Mouse (Mus musculus) kidney, postnatal 4 days (tissue): ENCODE measurements around the gene Mlkl.
A peak's percentile ranks its signal among the peaks of the same experiment; 100 is the strongest.
"Not testable (repeated sequence)": the region's sequence is repeated elsewhere in the genome, so short reads cannot be mapped to it uniquely, and the experiment has no call there.

ENCODE experiments used
- DNase-seq, 2 experiments: peaks; one replicate each; pipeline ENCODE4 v3.0.0; 2021; ENCODE audit warnings: mixed read lengths in 2 of 2

Mlkl gene

GRCm38 (mm10) chr8:111312758-111313162, 25.2 kb downstream of the Mlkl start:
- DNase-seq, result no peak

- DNase-seq, result not testable (repeated sequence)
Observed at GRCm38 (mm10) chr8:111310006-111310405, 28.0 kb downstream of the Mlkl start.

GRCm38 (mm10) chr8:111305031-111305730, 32.8 kb downstream of the Mlkl start:
- peak; percentile 17 to 49 for DNase-seq

- DNase-seq, result no peak
Observed at GRCm38 (mm10) chr8:111304359-111304758, 33.6 kb downstream of the Mlkl start.

- DNase-seq, result not testable (repeated sequence)
Observed at GRCm38 (mm10) chr8:111303076-111303803, 34.7 kb downstream of the Mlkl start.

- DNase-seq, result peak; percentile 7 to 14
Observed at GRCm38 (mm10) chr8:111300597-111301546, 37.1 kb downstream of the Mlkl start.

- DNase-seq, result peak; percentile 96 to 98
Observed at GRCm38 (mm10) chr8:111299821-111300568, 38.0 kb downstream of the Mlkl start, which contains the start of gene Rfwd3. Gene Rfwd3 (minus strand): TSS chr8:111300222.

- peak; percentile 70 to 78 for DNase-seq
Observed at GRCm38 (mm10) chr8:111299363-111299820, 38.6 kb downstream of the Mlkl start.

- no peak for DNase-seq
Observed at GRCm38 (mm10) chr8:111298011-111298410, 40.0 kb downstream of the Mlkl start.

- peak; percentile 10 to 16 for DNase-seq
Observed at GRCm38 (mm10) chr8:111291733-111292132, 46.2 kb downstream of the Mlkl start.

- no peak for DNase-seq
Observed at GRCm38 (mm10) chr8:111290586-111290985, 47.4 kb downstream of the Mlkl start.

GRCm38 (mm10) chr8:111285603-111286002, 52.4 kb downstream of the Mlkl start:
- DNase-seq, result no peak

GRCm38 (mm10) chr8:111282093-111282492, 55.9 kb downstream of the Mlkl start:
- no peak for DNase-seq

- DNase-seq, result no peak
Observed at GRCm38 (mm10) chr8:111268277-111268676, 69.7 kb downstream of the Mlkl start.

GRCm38 (mm10) chr8:111266161-111266560, 71.8 kb downstream of the Mlkl start:
- DNase-seq, result not testable (repeated sequence)

GRCm38 (mm10) chr8:111264693-111265220, 73.2 kb downstream of the Mlkl start:
- peak in 1 of 2 experiments; percentile 9 for DNase-seq

GRCm38 (mm10) chr8:111261981-111262381, 76.0 kb downstream of the Mlkl start:
- DNase-seq, result no peak
